Mouse (Mus musculus) bone marrow, adult 2 months (tissue): ENCODE data around the gene Supt5. TPM values are rescaled to one million over a fixed set of nuclear protein-coding genes. Genes with fewer than 3 reads are reported as not detected.
A peak's percentile ranks its signal among the peaks of the same experiment; 100 is the strongest.

ENCODE experiments used
- H3K27ac ChIP-seq: fragments of 200-500 bp; 2 replicates; pipeline ENCODE4 v1.5.1; 2012; ENCODE audit warnings: low read depth, mild to moderate bottlenecking, control low read depth, inconsistent platforms, low read length; ENCODE audit not compliant: control insufficient read depth, poor library complexity, insufficient read depth
- H3K4me1 ChIP-seq: fragments of 200-500 bp; 2 replicates; pipeline ENCODE4 v1.6.1; 2011; ENCODE audit warnings: low read length; ENCODE audit not compliant: control insufficient read depth, insufficient read depth
- H3K4me3 ChIP-seq: fragments of 200-500 bp; replicated peaks from 2 replicates; pipeline ENCODE3; 2011; ENCODE audit warnings: mild to moderate bottlenecking, low read depth, low read length, control low read depth; ENCODE audit not compliant: control insufficient read depth
- CTCF ChIP-seq: fragments of 200-500 bp; IDR thresholded peaks from 2 replicates; pipeline ENCODE4 v1.5.1; 2011; ENCODE audit warnings: low read length, control low read depth; ENCODE audit not compliant: control insufficient read depth, insufficient read depth
- POLR2A ChIP-seq: fragments of 200-500 bp; IDR thresholded peaks from 2 replicates; pipeline ENCODE4 v1.6.1; 2011; ENCODE audit warnings: low read depth, mild to moderate bottlenecking, control low read depth, low read length, borderline replicate concordance; ENCODE audit not compliant: control insufficient read depth
- WGBS: fragments of 180-500 bp; shearing (Covaris S2); methylation state at CpG from one replicate; pipeline ENCODE4 v1.1.7; 2018; 5-methylcytosine and 5-hydroxymethylcytosine counted together
- polyA plus RNA-seq: library from polyadenylated mRNA; stranded (reverse); fragments of >200 nt; gene quantifications from 2 replicates; pipeline ENCODE4 v1.2.4, GENCODE M21; 2011; ENCODE audit warnings: low replicate concordance; ENCODE audit not compliant: missing spikeins, insufficient read depth, insufficient read length

Supt5 gene
- polyA plus RNA-seq, 1 experiment: 77.1 TPM

GRCm38 (mm10) chr7:28267129-28268041 is 71.2 kb downstream of the Supt5 start, which contains the start of gene Eid2:
Gene Eid2, plus strand, starts transcription at chr7:28267881.
- 8% methylated on average over 57 of the region's 57 CpGs for WGBS
- no peaks in the 10 kb centered on the region; the same call in 1 of the 2 replicates for H3K4me1 ChIP-seq
- TF ChIP-seq CTCF: no peak
- peak; percentile 23; the same call in 1 of the 2 replicates for TF ChIP-seq POLR2A
- no peak within 1 kb of the TSS; the same call in 1 of the 2 replicates for H3K27ac ChIP-seq
- H3K4me3 ChIP-seq: peak within 1 kb of the TSS; percentile 45

GRCm38 (mm10) chr7:28265391-28265790 is 73.2 kb downstream of the Supt5 start:
- WGBS: 86% methylated on average over 13 of the region's 13 CpGs
- TF ChIP-seq CTCF (no peak), POLR2A (no peak)
- Histone ChIP-seq H3K4me1 (no peaks in the 10 kb centered on the region; the same call in 1 of the 2 replicates), H3K4me3 (no peak overlapping the region), H3K27ac (no peak overlapping the region)

Other genes with a start within 250 kb of the Supt5 start
- gene 9530053A07Rik, start 209.3 kb downstream of the Supt5 start, polyA plus RNA-seq: not detected in 2 replicates
- 104 and 144 TPM in 2 replicates for gene Fbl, start 169.0 kb downstream of the Supt5 start, polyA plus RNA-seq
- 8.6 and 10.8 TPM in 2 replicates for gene Dyrk1b, start 159.3 kb downstream of the Supt5 start, polyA plus RNA-seq
- 0.70 and 3.3 TPM in 2 replicates for gene Eid2, start 70.9 kb downstream of the Supt5 start, polyA plus RNA-seq
- gene Eid2b, start 61.0 kb downstream of the Supt5 start, polyA plus RNA-seq: 1.5 and 2.3 TPM in 2 replicates
- gene Selenov, start 47.6 kb downstream of the Supt5 start, polyA plus RNA-seq: not detected in 2 replicates
- not detected in 2 replicates for gene Dll3, start 36.5 kb downstream of the Supt5 start, polyA plus RNA-seq
- 44.6 and 44.8 TPM in 2 replicates for gene Timm50, start 26.7 kb downstream of the Supt5 start, polyA plus RNA-seq
- gene Rps16, start 11.9 kb upstream of the Supt5 start, polyA plus RNA-seq: 838 and 1,358 TPM in 2 replicates
- 15.6 and 26.3 TPM in 2 replicates for gene Plekhg2, start 33.9 kb upstream of the Supt5 start, polyA plus RNA-seq
- 25.5 and 53.7 TPM in 2 replicates for gene Zfp36, start 41.5 kb upstream of the Supt5 start, polyA plus RNA-seq
- 12.0 and 24.2 TPM in 2 replicates for gene Med29, start 54.0 kb upstream of the Supt5 start, polyA plus RNA-seq
- 136 and 209 TPM in 2 replicates for gene Paf1, start 54.2 kb upstream of the Supt5 start, polyA plus RNA-seq
- gene Gmfg, start 98.7 kb upstream of the Supt5 start, polyA plus RNA-seq: 158 and 354 TPM in 2 replicates
- 2.6 TPM in 1 of 2 replicates, not detected in the other for gene Lrfn1, start 113.2 kb upstream of the Supt5 start, polyA plus RNA-seq
- not detected in 2 replicates for gene Ifnl2, start 171.7 kb upstream of the Supt5 start, polyA plus RNA-seq
- not detected in 2 replicates for gene Ifnl3, start 184.1 kb upstream of the Supt5 start, polyA plus RNA-seq
- not detected in 2 replicates for gene Sycn, start 202.1 kb upstream of the Supt5 start, polyA plus RNA-seq
- gene Nccrp1, start 208.5 kb upstream of the Supt5 start, polyA plus RNA-seq: not detected in 2 replicates